Mouse (Mus musculus) 3134 (cell line): ENCODE results near the gene Gm21778.
"Not testable (repeated sequence)": the region's sequence is repeated elsewhere in the genome, so short reads cannot be mapped to it uniquely, and the experiment has no call there.

Experiments
- DNase-seq: peaks from one replicate; pipeline ENCODE4 v3.0.0-alpha.2; 2011; ENCODE audit warnings: low spot score; ENCODE audit not compliant: insufficient read length; ENCODE audit errors: extremely low read depth

Gm21778 gene

GRCm38 (mm10) chrY:5942160-5942559 lies at the start of gene Gm21778:
TSS of gene Gm21778 (plus strand) at chrY:5942460.
- DNase-seq = not testable (repeated sequence)
